Mouse (Mus musculus): Measurements from ENCODE around the gene Hadh. TPM values are rescaled to one million over a fixed set of nuclear protein-coding genes. Genes with fewer than 3 reads are reported as not detected.

Gene Hadh
- polyA plus RNA-seq, 1 experiment from 2014 or later = 19.7 TPM

DNA sequence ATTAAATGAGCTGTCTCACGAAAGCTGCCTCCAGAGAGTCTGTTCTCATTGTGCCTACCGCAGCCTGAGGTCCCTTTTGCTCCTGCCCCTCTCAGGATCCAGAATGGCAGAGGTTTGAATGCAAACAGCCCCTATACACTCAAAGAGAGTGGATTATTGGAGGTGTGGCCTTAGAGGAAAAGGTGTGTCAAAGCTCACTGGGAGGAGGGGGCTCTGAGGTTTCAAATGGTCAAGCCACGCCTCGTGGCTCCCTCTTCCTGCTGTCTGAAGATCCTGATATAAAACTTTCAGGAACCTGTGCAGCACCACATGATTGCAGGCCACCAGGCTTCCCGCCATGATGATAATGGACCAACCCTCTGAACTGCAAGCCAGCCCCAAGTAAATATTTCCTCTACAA lies 24.1 kb downstream of the Hadh start:
- H3K36me3 ChIP-seq (ENCODE audit: control insufficient read depth, insufficient read depth, low read length) = no peaks in the 10 kb centered on the region
- H3K4me3 ChIP-seq (ENCODE audit: low read depth, low read length) = no peak overlapping the region
- H3K27ac ChIP-seq (ENCODE audit: low read length) = no peak overlapping the region
- ATAC-seq = no peak
- no peak overlapping the region for H3K4me2 ChIP-seq (ENCODE audit: low read length)
- H3K9me3 ChIP-seq (replicated peaks; ENCODE audit: control insufficient read depth, low read length, poor library complexity, severe bottlenecking) = no peaks in the 10 kb centered on the region
- no peaks in the 10 kb centered on the region for H3K4me1 ChIP-seq (ENCODE audit: control insufficient read depth, insufficient read depth, low read length)
- WGBS = 84% methylated on average over 5 of the region's 5 CpGs
- H3K9ac ChIP-seq (ENCODE audit: low read depth, low read length) = no peak overlapping the region
- H3K27me3 ChIP-seq (ENCODE audit: control insufficient read depth, insufficient read depth, low read depth, low read length) = no peaks in the 10 kb centered on the region

DNA sequence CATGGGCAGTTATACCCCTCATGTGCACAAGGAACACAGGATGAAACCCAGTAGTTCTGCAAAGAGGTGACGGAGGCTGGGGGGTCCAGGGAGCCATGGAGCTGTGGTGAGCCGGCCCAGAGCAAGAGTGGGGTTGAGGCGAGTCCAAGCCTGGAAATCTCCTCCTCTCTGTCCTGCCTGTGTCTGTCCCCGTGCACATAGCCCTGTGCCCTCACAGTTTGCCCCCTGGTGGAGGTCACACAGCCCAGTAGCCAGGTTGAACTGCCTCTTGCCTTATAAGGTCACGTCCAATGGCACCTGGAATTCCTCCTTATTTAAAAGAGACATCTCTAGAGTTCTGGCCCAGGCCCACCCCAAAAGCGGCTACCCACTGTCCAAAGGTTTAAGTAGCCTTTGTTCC lies 24.5 kb downstream of the Hadh start:
- ATAC-seq = no peak

DNA sequence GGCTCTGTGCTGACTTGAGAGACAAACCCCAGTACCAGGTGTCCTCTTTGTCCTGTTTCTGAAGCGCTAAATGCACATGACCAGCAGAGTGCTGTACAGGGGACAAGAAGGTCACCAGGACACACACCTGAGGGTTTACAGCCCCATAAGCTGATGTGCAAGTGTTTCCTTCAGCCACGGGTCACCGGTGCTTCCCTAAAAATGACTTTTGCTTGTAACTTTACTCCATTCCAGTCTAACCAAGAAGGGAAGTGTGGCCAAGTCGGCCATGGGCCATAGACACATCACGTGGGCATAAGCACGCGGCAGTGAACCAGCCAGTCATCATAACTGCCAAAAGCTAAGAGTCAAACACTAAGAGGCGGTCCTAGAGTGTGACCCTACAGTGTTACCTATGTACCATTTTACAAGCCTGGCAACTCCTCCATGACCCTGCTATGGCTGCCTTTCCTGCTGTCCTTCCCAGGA lies 25.3 kb downstream of the Hadh start:
- no peaks in the 10 kb centered on the region for H3K36me3 ChIP-seq (ENCODE audit: control insufficient read depth, insufficient read depth, low read length)
- no peak overlapping the region for H3K27ac ChIP-seq (ENCODE audit: low read length)
- no peaks in the 10 kb centered on the region for H3K27me3 ChIP-seq (ENCODE audit: control insufficient read depth, insufficient read depth, low read depth, low read length)
- H3K4me2 ChIP-seq (ENCODE audit: low read length) = no peak overlapping the region
- WGBS = 91% methylated on average over 8 of the region's 8 CpGs
- H3K9me3 ChIP-seq (replicated peaks; ENCODE audit: control insufficient read depth, low read length, poor library complexity, severe bottlenecking) = no peaks in the 10 kb centered on the region
- H3K9ac ChIP-seq (ENCODE audit: low read depth, low read length) = no peak overlapping the region
- 0 out of 2 replicates have a peak, but pooled peaks have one; percentile 12 for ATAC-seq
- no peaks in the 10 kb centered on the region for H3K4me1 ChIP-seq (ENCODE audit: control insufficient read depth, insufficient read depth, low read length)
- no peak overlapping the region for H3K4me3 ChIP-seq (ENCODE audit: low read depth, low read length)

More for the DNA sequence above, 24.5 kb downstream of the Hadh start:
- H3K9ac ChIP-seq (ENCODE audit: low read depth, low read length) = no peak overlapping the region
- 88% methylated on average over 6 of the region's 6 CpGs for WGBS
- no peak overlapping the region for H3K4me2 ChIP-seq (ENCODE audit: low read length)
- H3K36me3 ChIP-seq (ENCODE audit: control insufficient read depth, insufficient read depth, low read length) = no peaks in the 10 kb centered on the region
- no peak overlapping the region for H3K4me3 ChIP-seq (ENCODE audit: low read depth, low read length)
- H3K4me1 ChIP-seq (ENCODE audit: control insufficient read depth, insufficient read depth, low read length) = no peaks in the 10 kb centered on the region
- H3K27me3 ChIP-seq (ENCODE audit: control insufficient read depth, insufficient read depth, low read depth, low read length) = no peaks in the 10 kb centered on the region
- H3K27ac ChIP-seq (ENCODE audit: low read length) = no peak overlapping the region
- no peaks in the 10 kb centered on the region for H3K9me3 ChIP-seq (replicated peaks; ENCODE audit: control insufficient read depth, low read length, poor library complexity, severe bottlenecking)

DNA sequence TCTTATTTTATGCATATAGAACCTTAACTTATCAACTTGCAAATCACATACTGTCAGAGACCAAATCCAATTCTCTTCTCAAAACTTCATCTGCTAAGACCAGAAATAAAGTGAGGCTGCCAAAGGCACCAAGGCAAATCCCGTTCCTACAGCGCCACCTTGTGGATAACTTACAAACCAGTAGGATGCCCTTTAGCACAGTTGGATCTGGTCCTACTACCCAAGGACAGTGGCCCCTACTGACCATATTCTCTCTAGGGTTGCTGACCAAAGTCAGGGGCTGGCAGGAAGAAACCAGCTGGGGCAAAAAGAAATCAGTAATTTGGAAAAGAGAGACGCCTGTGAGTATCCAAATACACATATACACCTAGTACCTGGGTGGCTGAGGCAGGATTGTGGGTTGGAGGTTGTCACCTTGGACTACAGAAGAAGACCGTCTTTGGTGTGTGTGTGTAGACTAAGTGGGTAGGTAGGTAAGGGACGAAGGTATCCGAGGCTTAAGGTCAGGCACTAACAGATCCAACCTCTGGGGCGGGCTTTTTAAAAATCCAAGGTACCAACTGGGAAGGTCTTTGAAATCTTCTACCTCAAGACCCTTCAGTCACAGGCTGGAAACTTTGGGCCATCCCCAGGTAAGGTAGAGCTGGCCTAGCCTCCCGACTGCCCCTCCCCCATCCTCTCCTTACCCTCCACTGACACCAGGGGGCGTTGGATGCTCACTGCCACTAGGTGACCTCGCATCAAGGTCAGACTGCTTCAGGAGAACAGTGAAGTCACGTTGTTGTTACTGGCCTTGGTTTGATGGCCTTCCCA lies 25.9 kb downstream of the Hadh start:
- no peak overlapping the region for H3K27ac ChIP-seq (ENCODE audit: low read length)
- H3K4me2 ChIP-seq (ENCODE audit: low read length) = no peak overlapping the region
- H3K9ac ChIP-seq (ENCODE audit: low read depth, low read length) = no peak overlapping the region
- H3K4me3 ChIP-seq (ENCODE audit: low read depth, low read length) = no peak overlapping the region
- H3K36me3 ChIP-seq (ENCODE audit: control insufficient read depth, insufficient read depth, low read length) = no peaks in the 10 kb centered on the region
- ATAC-seq = peak; percentile 68
- no peaks in the 10 kb centered on the region for H3K9me3 ChIP-seq (replicated peaks; ENCODE audit: control insufficient read depth, low read length, poor library complexity, severe bottlenecking)
- no peaks in the 10 kb centered on the region for H3K4me1 ChIP-seq (ENCODE audit: control insufficient read depth, insufficient read depth, low read length)
- WGBS = 62% methylated on average over 11 of the region's 11 CpGs
- no peaks in the 10 kb centered on the region for H3K27me3 ChIP-seq (ENCODE audit: control insufficient read depth, insufficient read depth, low read depth, low read length)

DNA sequence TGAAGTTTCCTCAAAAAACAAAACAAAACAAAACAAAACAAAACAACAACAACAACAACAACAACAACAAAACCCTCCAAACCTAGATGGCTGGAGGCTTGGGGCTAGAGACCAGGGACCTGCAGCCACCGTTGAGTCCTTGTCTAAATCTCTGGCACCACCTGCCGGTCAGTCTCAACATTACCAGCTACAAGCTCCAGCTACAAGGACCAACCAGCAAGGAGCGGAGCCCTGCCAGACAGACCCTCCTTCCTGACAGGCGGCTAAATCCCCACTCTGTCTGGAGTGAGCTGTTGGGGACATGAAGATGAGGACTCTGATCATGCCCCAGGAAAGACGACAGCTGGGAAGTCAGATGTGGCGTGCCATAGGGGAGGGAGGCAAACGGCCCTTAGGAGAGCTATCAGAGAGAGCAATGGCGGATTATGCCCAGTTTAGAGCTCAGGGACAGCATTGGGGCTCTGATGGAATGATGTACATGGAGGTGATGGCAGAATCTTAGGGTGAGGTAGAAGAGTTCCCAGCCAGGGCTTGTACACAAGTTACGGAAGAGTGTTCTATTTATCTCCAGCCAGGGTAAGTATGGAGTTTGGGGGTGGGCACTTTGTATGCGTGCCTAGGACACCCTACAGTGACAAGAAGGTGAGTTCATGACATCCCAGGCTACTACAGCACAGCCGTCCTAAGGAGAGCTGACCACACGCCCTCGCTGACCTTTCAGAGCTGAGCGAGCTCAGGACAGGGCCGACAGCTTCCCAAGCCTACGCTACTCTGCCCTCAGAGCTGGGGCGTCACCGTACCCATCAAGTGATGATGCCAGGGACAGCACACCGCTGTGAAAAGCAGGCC lies 33.9 kb downstream of the Hadh start:
- H3K9me3 ChIP-seq (replicated peaks; ENCODE audit: control insufficient read depth, low read length, poor library complexity, severe bottlenecking) = no peaks in the 10 kb centered on the region

DNA sequence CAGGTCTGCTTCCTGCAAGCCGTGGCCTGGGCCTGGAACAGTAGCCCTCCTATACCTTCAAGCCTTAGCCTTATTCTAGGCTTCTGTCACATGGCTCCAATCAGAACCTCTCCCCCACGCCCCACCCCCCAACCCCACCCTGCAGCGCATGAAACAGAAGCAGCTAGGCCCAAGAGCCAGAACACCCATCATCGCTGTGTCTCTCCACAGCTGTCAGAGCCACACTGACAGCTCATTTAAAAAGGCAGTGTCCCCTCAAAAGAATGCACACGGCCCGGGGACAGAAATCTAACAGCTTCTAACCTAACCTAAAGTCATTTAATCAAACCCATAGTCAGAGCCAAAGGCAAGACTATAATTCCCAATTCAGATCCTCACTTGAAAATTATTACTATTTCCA lies 34.8 kb downstream of the Hadh start:
- no peak overlapping the region for H3K4me2 ChIP-seq (ENCODE audit: low read length)
- 73% methylated on average over 6 of the region's 6 CpGs for WGBS
- H3K9ac ChIP-seq (ENCODE audit: low read depth, low read length) = no peak overlapping the region
- H3K4me1 ChIP-seq (ENCODE audit: control insufficient read depth, insufficient read depth, low read length) = peaks cover 5% of the 10 kb centered on the region; the same call in 1 of the 2 replicates
- no peaks in the 10 kb centered on the region for H3K9me3 ChIP-seq (replicated peaks; ENCODE audit: control insufficient read depth, low read length, poor library complexity, severe bottlenecking)
- no peaks in the 10 kb centered on the region for H3K27me3 ChIP-seq (ENCODE audit: control insufficient read depth, insufficient read depth, low read depth, low read length)
- no peaks in the 10 kb centered on the region for H3K36me3 ChIP-seq (ENCODE audit: control insufficient read depth, insufficient read depth, low read length)
- H3K27ac ChIP-seq (ENCODE audit: low read length) = no peak overlapping the region
- ATAC-seq = peak; percentile 3; the same call in 1 of the 2 replicates
- no peak overlapping the region for H3K4me3 ChIP-seq (ENCODE audit: low read depth, low read length)

More for the DNA sequence above, 33.9 kb downstream of the Hadh start:
- Histone ChIP-seq H3K4me3 (ENCODE audit: low read depth, low read length) (peak overlapping the region; percentile 7; the same call in 1 of the 2 replicates), H3K4me1 (ENCODE audit: control insufficient read depth, insufficient read depth, low read length) (peaks cover 5% of the 10 kb centered on the region; the same call in 1 of the 2 replicates), H3K27ac (ENCODE audit: low read length) (no peak overlapping the region), H3K36me3 (ENCODE audit: control insufficient read depth, insufficient read depth, low read length) (no peaks in the 10 kb centered on the region), H3K9ac (ENCODE audit: low read depth, low read length) (peak overlapping the region; percentile 47), H3K27me3 (ENCODE audit: control insufficient read depth, insufficient read depth, low read depth, low read length) (no peaks in the 10 kb centered on the region), H3K4me2 (ENCODE audit: low read length) (peak overlapping the region; percentile 43)
- ATAC-seq = peak; percentile 91
- 59% methylated on average over 19 of the region's 19 CpGs for WGBS

DNA sequence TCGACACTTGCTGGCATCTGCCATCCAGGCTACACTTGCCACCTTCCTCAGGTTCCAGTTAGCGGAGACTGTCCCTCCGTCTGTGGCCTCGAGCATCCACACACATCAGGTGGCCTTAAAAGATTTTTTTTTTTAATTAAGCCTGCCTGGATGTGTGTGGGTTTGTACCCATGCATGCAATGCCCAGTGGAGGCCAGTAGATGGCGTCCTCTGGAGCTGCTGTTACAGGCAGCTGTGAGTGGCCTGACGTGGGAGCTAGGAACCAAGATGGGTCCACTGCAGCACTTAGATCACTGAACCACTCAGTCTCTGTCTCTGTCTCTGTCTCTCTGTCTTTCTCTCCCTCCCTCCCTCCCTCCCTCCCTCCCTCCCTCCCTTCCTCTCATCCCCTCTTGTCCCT lies 43.8 kb downstream of the Hadh start:
- Histone ChIP-seq H3K36me3 (ENCODE audit: control insufficient read depth, insufficient read depth, low read length) (no peaks in the 10 kb centered on the region), H3K9ac (ENCODE audit: low read depth, low read length) (no peak overlapping the region), H3K9me3 (replicated peaks; ENCODE audit: control insufficient read depth, low read length, poor library complexity, severe bottlenecking) (no peaks in the 10 kb centered on the region), H3K27ac (ENCODE audit: low read length) (no peak overlapping the region), H3K4me3 (ENCODE audit: low read depth, low read length) (no peak overlapping the region), H3K4me2 (ENCODE audit: low read length) (no peak overlapping the region), H3K4me1 (ENCODE audit: control insufficient read depth, insufficient read depth, low read length) (no peaks in the 10 kb centered on the region), H3K27me3 (ENCODE audit: control insufficient read depth, insufficient read depth, low read depth, low read length) (no peaks in the 10 kb centered on the region)
- WGBS = 70% methylated on average over 6 of the region's 6 CpGs
- ATAC-seq = no peak

DNA sequence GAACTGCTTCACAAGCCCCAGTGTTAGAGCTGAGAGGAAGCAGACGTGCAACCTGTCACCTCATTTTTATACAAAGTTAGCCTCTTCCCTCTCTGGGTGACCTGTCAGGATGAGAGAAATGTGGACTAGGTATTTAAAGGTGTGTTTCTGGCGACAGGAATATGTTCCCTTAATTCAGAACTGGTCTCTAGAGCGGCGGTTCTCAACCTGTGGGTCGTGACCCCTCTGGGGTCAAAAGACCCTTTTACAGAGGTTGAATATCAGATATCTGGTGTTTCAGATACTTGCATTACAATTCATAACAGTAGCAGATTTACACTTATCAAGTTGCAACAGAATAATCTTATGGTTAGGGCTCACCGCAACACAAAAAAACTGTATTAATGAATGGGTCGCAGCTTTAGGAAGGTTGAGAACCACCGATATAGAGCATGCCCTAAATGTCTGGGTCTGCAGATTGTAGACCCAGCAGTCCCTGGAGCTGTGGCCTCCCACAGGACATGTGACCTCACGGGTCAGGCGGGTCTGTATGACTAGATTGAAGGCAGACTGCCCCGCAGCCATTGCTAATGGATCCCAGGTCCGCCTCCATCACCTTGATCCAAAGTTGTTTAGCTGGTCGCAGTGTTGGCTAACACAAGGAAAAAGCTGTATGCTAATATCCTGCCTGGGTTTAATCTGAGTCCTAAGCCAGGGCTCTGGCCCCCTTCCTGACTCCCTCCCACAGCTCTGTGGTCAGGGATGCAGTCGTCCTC lies 53.1 kb downstream of the Hadh start:
- ATAC-seq = no peak
- no peaks in the 10 kb centered on the region for H3K27me3 ChIP-seq (ENCODE audit: control insufficient read depth, insufficient read depth, low read depth, low read length)
- H3K27ac ChIP-seq (ENCODE audit: low read length) = no peak overlapping the region
- no peak overlapping the region for H3K4me3 ChIP-seq (ENCODE audit: low read depth, low read length)
- no peak overlapping the region for H3K9ac ChIP-seq (ENCODE audit: low read depth, low read length)
- H3K36me3 ChIP-seq (ENCODE audit: control insufficient read depth, insufficient read depth, low read length) = no peaks in the 10 kb centered on the region
- no peaks in the 10 kb centered on the region for H3K4me1 ChIP-seq (ENCODE audit: control insufficient read depth, insufficient read depth, low read length)
- 92% methylated on average over 14 of the region's 14 CpGs for WGBS
- H3K4me2 ChIP-seq (ENCODE audit: low read length) = no peak overlapping the region
- H3K9me3 ChIP-seq (replicated peaks; ENCODE audit: control insufficient read depth, low read length, poor library complexity, severe bottlenecking) = no peaks in the 10 kb centered on the region
